Mouse (Mus musculus) CH12.LX (cell line): ENCODE measurements around the gene Sgsm3. TPM values are rescaled to one million over a fixed set of nuclear protein-coding genes. Genes with fewer than 3 reads are reported as not detected.
A peak's percentile ranks its signal among the peaks of the same experiment; 100 is the strongest.

Experiments
- DNase-seq: peaks from one replicate; pipeline ENCODE4 v3.0.0-alpha.2; 2013; ENCODE audit errors: extremely low read depth
- H3K27ac ChIP-seq: 2 replicates; pipeline ENCODE4 v1.5.1; 2012; ENCODE audit warnings: low read depth, mild to moderate bottlenecking, control low read depth, moderate library complexity; ENCODE audit not compliant: insufficient read depth
- H3K27me3 ChIP-seq: replicated peaks from 2 replicates; pipeline ENCODE3; 2012; ENCODE audit warnings: inconsistent platforms
- H3K36me3 ChIP-seq, 2 experiments: replicated peaks in 1 of 2; 2 replicates each; pipeline versions ENCODE3 to v1.6.1; 2012; ENCODE audit warnings: inconsistent platforms in 1 of 2, low read length in 1 of 2, mild to moderate bottlenecking in 1 of 2, mixed read lengths in 1 of 2, moderate library complexity in 1 of 2; ENCODE audit not compliant: control insufficient read depth in 1 of 2, insufficient read depth in 1 of 2
- H3K4me1 ChIP-seq, 2 experiments: 2 replicates each; pipeline ENCODE4 v1.6.1; 2012; ENCODE audit warnings: inconsistent platforms in 1 of 2, moderate library complexity in 1 of 2; ENCODE audit not compliant: insufficient read depth in 2 of 2, control insufficient read depth in 1 of 2
- H3K4me2 ChIP-seq: 2 replicates; pipeline ENCODE4 v1.6.1; 2012; ENCODE audit warnings: low read depth, mild to moderate bottlenecking, control low read depth; ENCODE audit not compliant: poor library complexity, insufficient read depth, severe bottlenecking
- H3K4me3 ChIP-seq, 3 experiments: fragments of 150-350 bp in 1 of 3; sonication (generic) in 1 of 3; replicated peaks in 1 of 3; 2 replicates each; pipeline versions ENCODE3 to v1.5.1; 2011 to 2012; ENCODE audit warnings: low read depth in 2 of 3, low read length in 2 of 3, mild to moderate bottlenecking in 2 of 3, moderate library complexity in 2 of 3, control low read depth in 1 of 3, improper control_type of control experiment in 1 of 3, inconsistent platforms in 1 of 3, mixed read lengths in 1 of 3; ENCODE audit not compliant: poor library complexity in 1 of 3
- H3K79me2 ChIP-seq: replicated peaks from 2 replicates; pipeline ENCODE4 v1.6.1; 2012; ENCODE audit warnings: mild to moderate bottlenecking, moderate library complexity; ENCODE audit not compliant: control insufficient read depth, poor library complexity, insufficient read depth, severe bottlenecking; ENCODE audit errors: extremely low read depth
- H3K9ac ChIP-seq: 2 replicates; pipeline ENCODE4 v1.6.1; 2012; ENCODE audit warnings: low read depth, mild to moderate bottlenecking, control low read depth, moderate library complexity; ENCODE audit not compliant: insufficient read depth
- H3K9me3 ChIP-seq: replicated peaks from 2 replicates; pipeline ENCODE3; 2012; ENCODE audit warnings: low read length, inconsistent platforms, mixed read lengths
- CHD1 ChIP-seq: IDR thresholded peaks from 2 replicates; pipeline ENCODE4 v1.6.1; 2012; ENCODE audit warnings: low read depth, low read length, improper control_type of control experiment, inconsistent platforms
- CHD2 ChIP-seq: IDR thresholded peaks from 2 replicates; pipeline ENCODE4 v1.6.1; 2011; ENCODE audit warnings: low read length, improper control_type of control experiment
- CTCF ChIP-seq, 2 experiments: IDR thresholded peaks in 1 of 2; conservative IDR thresholded peaks in 1 of 2; 2 replicates each; pipeline ENCODE4 v1.5.1; 2011 to 2012; ENCODE audit warnings: low read depth in 2 of 2, low read length in 2 of 2, improper control_type of control experiment in 1 of 2, inconsistent platforms in 1 of 2, mild to moderate bottlenecking in 1 of 2, moderate library complexity in 1 of 2
- E2F4 ChIP-seq: IDR thresholded peaks from 2 replicates; pipeline ENCODE4 v1.6.1; 2011; ENCODE audit warnings: low read depth, low read length, improper control_type of control experiment; ENCODE audit not compliant: insufficient replicate concordance
- ELF1 ChIP-seq: IDR thresholded peaks from 2 replicates; pipeline ENCODE4 v1.6.1; 2014; ENCODE audit warnings: low read depth, mild to moderate bottlenecking, inconsistent platforms, low read length, improper control_type of control experiment
- ETS1 ChIP-seq: conservative IDR thresholded peaks from 2 replicates; pipeline ENCODE4 v1.6.1; 2012; ENCODE audit warnings: low read depth, mild to moderate bottlenecking, inconsistent platforms, low read length, improper control_type of control experiment, moderate library complexity
- GABPA ChIP-seq: IDR thresholded peaks from 2 replicates; pipeline ENCODE4 v1.6.1; 2012; ENCODE audit warnings: low read depth, low read length, improper control_type of control experiment, inconsistent platforms; ENCODE audit not compliant: insufficient replicate concordance
- HCFC1 ChIP-seq: IDR thresholded peaks from 2 replicates; pipeline ENCODE4 v1.6.1; 2012; ENCODE audit warnings: low read depth, mild to moderate bottlenecking, inconsistent platforms, low read length, improper control_type of control experiment
- IRF4 ChIP-seq: IDR thresholded peaks from 2 replicates; pipeline ENCODE4 v1.6.1; 2014; ENCODE audit warnings: low read depth, mild to moderate bottlenecking, inconsistent platforms, low read length, improper control_type of control experiment
- JUN ChIP-seq: IDR thresholded peaks from 2 replicates; pipeline ENCODE4 v1.6.1; 2011; ENCODE audit warnings: low read depth, mild to moderate bottlenecking, low read length, improper control_type of control experiment, moderate library complexity; ENCODE audit not compliant: insufficient read depth
- JUND ChIP-seq: conservative IDR thresholded peaks from 2 replicates; pipeline ENCODE4 v1.6.1; 2011; ENCODE audit warnings: low read depth, low read length, improper control_type of control experiment
- KAT2A ChIP-seq: IDR thresholded peaks from 2 replicates; pipeline ENCODE4 v1.6.1; 2012; ENCODE audit warnings: low read length, improper control_type of control experiment, inconsistent platforms; ENCODE audit not compliant: insufficient replicate concordance
- MAFK ChIP-seq: IDR thresholded peaks from 2 replicates; pipeline ENCODE4 v1.6.1; 2011; ENCODE audit warnings: low read length, improper control_type of control experiment; ENCODE audit not compliant: insufficient replicate concordance
- MAX ChIP-seq: IDR thresholded peaks from 2 replicates; pipeline ENCODE4 v1.6.1; 2011; ENCODE audit warnings: low read length, improper control_type of control experiment
- MEF2A ChIP-seq: IDR thresholded peaks from 2 replicates; pipeline ENCODE4 v1.6.1; 2014; ENCODE audit warnings: low read depth, mild to moderate bottlenecking, inconsistent platforms, low read length, improper control_type of control experiment, borderline replicate concordance
- MXI1 ChIP-seq: IDR thresholded peaks from 2 replicates; pipeline ENCODE4 v1.6.1; 2011; ENCODE audit warnings: mild to moderate bottlenecking, low read depth, low read length, improper control_type of control experiment
- MYC ChIP-seq: IDR thresholded peaks from 2 replicates; pipeline ENCODE4 v1.6.1; 2011; ENCODE audit warnings: low read depth, mild to moderate bottlenecking, improper control_type of control experiment, low read length
- NELFE ChIP-seq: IDR thresholded peaks from 2 replicates; pipeline ENCODE4 v1.6.1; 2011; ENCODE audit warnings: low read depth, low read length, improper control_type of control experiment
- NRF1 ChIP-seq: IDR thresholded peaks from 2 replicates; pipeline ENCODE4 v1.6.1; 2014; ENCODE audit warnings: low read depth, mild to moderate bottlenecking, inconsistent platforms, low read length, improper control_type of control experiment, moderate library complexity
- POLR2A ChIP-seq: IDR thresholded peaks from 2 replicates; pipeline ENCODE4 v1.6.1; 2011; ENCODE audit warnings: low read depth, mild to moderate bottlenecking, improper control_type of control experiment, low read length
- RAD21 ChIP-seq: IDR thresholded peaks from 2 replicates; pipeline ENCODE4 v1.6.1; 2011; ENCODE audit warnings: low read depth, mild to moderate bottlenecking, low read length, improper control_type of control experiment, moderate library complexity
- RCOR1 ChIP-seq: conservative IDR thresholded peaks from 2 replicates; pipeline ENCODE4 v1.6.1; 2012; ENCODE audit warnings: low read depth, mild to moderate bottlenecking, inconsistent platforms, low read length, improper control_type of control experiment
- SIN3A ChIP-seq: IDR thresholded peaks from 2 replicates; pipeline ENCODE4 v1.6.1; 2012; ENCODE audit warnings: low read length, improper control_type of control experiment, inconsistent platforms
- TBP ChIP-seq: conservative IDR thresholded peaks from 2 replicates; pipeline ENCODE4 v1.6.1; 2011; ENCODE audit warnings: low read depth, low read length, improper control_type of control experiment
- TCF12 ChIP-seq: IDR thresholded peaks from 2 replicates; pipeline ENCODE4 v1.6.1; 2014; ENCODE audit warnings: low read depth, mild to moderate bottlenecking, inconsistent platforms, low read length, improper control_type of control experiment
- UBTF ChIP-seq: IDR thresholded peaks from 2 replicates; pipeline ENCODE4 v1.6.1; 2012; ENCODE audit warnings: low read depth, mild to moderate bottlenecking, inconsistent platforms, low read length, improper control_type of control experiment, moderate library complexity
- ZMIZ1 ChIP-seq: IDR thresholded peaks from 2 replicates; pipeline ENCODE4 v1.6.1; 2012; ENCODE audit warnings: low read depth, mild to moderate bottlenecking, inconsistent platforms, low read length, improper control_type of control experiment
- dilution Hi-C: fragments of 300-500 bp; cut with MboI; formaldehyde crosslinking; loops from 2 replicates; pipeline ENCODE4 v1.14.3; 2020; ENCODE audit warnings: low sequenced_read_pairs; ENCODE audit not compliant: extremely low pct_unique_long_range_greater_than_20kb, extremely low pct_ligation_motif_present
- in situ Hi-C: fragments of 300-500 bp; cut with MboI; formaldehyde crosslinking; loops from 3 replicates; pipeline ENCODE4 v1.14.3; 2019; ENCODE audit warnings: low sequenced_read_pairs, low pct_ligation_motif_present, low pct_unique_long_range_greater_than_20kb, mixed read lengths
- polyA plus RNA-seq: library from polyadenylated mRNA; unstranded; fragments of >175 nt; gene quantifications from 2 replicates; pipeline ENCODE4 v1.2.1, GENCODE M21; 2012; ENCODE audit warnings: low read depth; ENCODE audit not compliant: insufficient read length
- total RNA-seq, 2 experiments: library from RNA; depleted of rRNA; stranded (reverse); fragments of 300-350 nt in 1 of 2; fragments of >200 nt in 1 of 2; gene quantifications; 2 replicates each; pipeline ENCODE4 v1.2.3; 2012 to 2014

The Sgsm3 gene
- total RNA-seq (2012; rRNA removed) (25.5 and 29.5 TPM in 2 replicates), total RNA-seq (2014; rRNA removed) (14.4 and 15.5 TPM in 2 replicates), polyA plus RNA-seq (15.0 and 19.9 TPM in 2 replicates)

- TF ChIP-seq NRF1 (peak; percentile 97), MAFK (no peak), GABPA (peak; percentile 36; the same call in 1 of the 2 replicates), JUND (no peak), CHD2 (peak; percentile 25; the same call in 1 of the 2 replicates), SIN3A (peak; percentile 71; the same call in 1 of the 2 replicates), E2F4 (no peak), CHD1 (no peak), MXI1 (peak; percentile 58; the same call in 1 of the 2 replicates), TCF12 (peak; percentile 61; the same call in 1 of the 2 replicates), KAT2A (peak; percentile 88; the same call in 1 of the 2 replicates), HCFC1 (peak; percentile 99), JUN (no peak), UBTF (no peak), ETS1 (no peak), RAD21 (no peak), NELFE (peak; percentile 85), CTCF (conservative IDR thresholded peaks at IDR 0.05 in 1 of 2, IDR thresholded peaks at IDR 0.05 in 1 of 2; ENCODE audit: low read depth in 2 of 2, low read length in 2 of 2) (no peak), RCOR1 (no peak), IRF4 (peak; percentile 40), MAX (no peak), MYC (no peak), POLR2A (peak; percentile 63), ZMIZ1 (peak; percentile 73), ELF1 (peak; percentile 55; the same call in 1 of the 2 replicates), TBP (no peak), MEF2A (0 out of 2 replicates have a peak, but pooled peaks have one; percentile 15)
- dilution Hi-C loops = no loop called here
- H3K79me2 ChIP-seq = peaks cover 4% of the 10 kb centered on the region; the same call in 1 of the 2 replicates
- DNase-seq = peak; percentile 81
- no peaks in the 10 kb centered on the region for H3K27me3 ChIP-seq
- peak within 1 kb of the TSS; percentile 79 for H3K4me2 ChIP-seq
- peak within 1 kb of the TSS; percentile 77 for H3K9ac ChIP-seq
- H3K27ac ChIP-seq = no peak within 1 kb of the TSS
- peaks cover 2 to 21% of the 10 kb centered on the region in 2 experiments; a peak in 3 of 4 replicates for H3K4me1 ChIP-seq
- in situ Hi-C loops = no loop called here
- peaks cover 0 to 2% of the 10 kb centered on the region in 2 experiments for H3K36me3 ChIP-seq
- H3K4me3 ChIP-seq = peak within 1 kb of the TSS; percentile 80 to 95 (median 90)
- no peaks in the 10 kb centered on the region for H3K9me3 ChIP-seq
These were observed at the start of gene Sgsm3 for GRCm38 (mm10) chr15:80977620-80978334. Sgsm3 (plus strand) TSS chr15:80977765.
